Mouse (Mus musculus) liver, adult (tissue): Measurements from ENCODE around the gene Tma7.

Experiments
- GATA4 ChIP-seq: IDR thresholded peaks from 2 replicates; pipeline ENCODE4 v1.6.1; 2014; ENCODE audit warnings: mild to moderate bottlenecking, low read length; ENCODE audit not compliant: insufficient replicate concordance

Tma7 gene

GRCm38 (mm10) chr9:109049996-109050673, 32.3 kb downstream of the Tma7 start:
- TF ChIP-seq GATA4 = no peak

- TF ChIP-seq GATA4 = no peak
Measured at GRCm38 (mm10) chr9:109049316-109049715, 33.1 kb downstream of the Tma7 start.

GRCm38 (mm10) chr9:109046306-109046705, 36.1 kb downstream of the Tma7 start:
- no peak for TF ChIP-seq GATA4

- TF ChIP-seq GATA4 = no peak
Measured at GRCm38 (mm10) chr9:109041351-109041750, 41.0 kb downstream of the Tma7 start.

GRCm38 (mm10) chr9:109040906-109041305, 41.5 kb downstream of the Tma7 start:
- TF ChIP-seq GATA4 = no peak

GRCm38 (mm10) chr9:109040216-109040615, 42.2 kb downstream of the Tma7 start:
- TF ChIP-seq GATA4 = no peak

GRCm38 (mm10) chr9:109039681-109040080, 42.7 kb downstream of the Tma7 start:
- no peak for TF ChIP-seq GATA4

- no peak; the same call in 1 of the 2 replicates for TF ChIP-seq GATA4
Measured at GRCm38 (mm10) chr9:109038901-109039364, 43.5 kb downstream of the Tma7 start.

GRCm38 (mm10) chr9:109038086-109038895, 44.1 kb downstream of the Tma7 start, which contains the start of gene Shisa5:
Gene Shisa5 (plus strand): TSS chr9:109038565.
- no peak; the same call in 1 of the 2 replicates for TF ChIP-seq GATA4

GRCm38 (mm10) chr9:109032435-109032834, 50.0 kb downstream of the Tma7 start:
- TF ChIP-seq GATA4 = no peak

- no peak for TF ChIP-seq GATA4
Measured at GRCm38 (mm10) chr9:109031686-109032085, 50.7 kb downstream of the Tma7 start.

- no peak for TF ChIP-seq GATA4
Measured at GRCm38 (mm10) chr9:109031001-109031400, 51.4 kb downstream of the Tma7 start.

GRCm38 (mm10) chr9:109030312-109030711, 52.1 kb downstream of the Tma7 start:
- no peak for TF ChIP-seq GATA4

GRCm38 (mm10) chr9:109028919-109029318, 53.5 kb downstream of the Tma7 start:
- no peak for TF ChIP-seq GATA4

- TF ChIP-seq GATA4 = no peak
Measured at GRCm38 (mm10) chr9:109028421-109028820, 54.0 kb downstream of the Tma7 start.

- TF ChIP-seq GATA4 = no peak
Measured at GRCm38 (mm10) chr9:109027521-109027920, 54.9 kb downstream of the Tma7 start.
